Mouse (Mus musculus): ENCODE measurements around the gene Naa38. TPM values are rescaled to one million over a fixed set of nuclear protein-coding genes. Genes with fewer than 3 reads are reported as not detected.
"Not testable (repeated sequence)": the region's sequence is repeated elsewhere in the genome, so short reads cannot be mapped to it uniquely, and the experiment has no call there.

Gene Naa38
- polyA plus RNA-seq, 1 experiment from 2014 or later = 151 TPM

GRCm38 (mm10) chr11:69377766-69378165, 17.5 kb upstream of the Naa38 start:
- Histone ChIP-seq H3K4me3 (no peak overlapping the region), H3K4me1 (0 out of 2 replicates have a peak, but pooled peaks cover 3% of the 10 kb centered on the region), H3K27me3 (no peaks in the 10 kb centered on the region), H3K36me3 (peaks cover 28% of the 10 kb centered on the region; the same call in 1 of the 2 replicates), H3K9me3 (no peaks in the 10 kb centered on the region), H3K27ac (no peak overlapping the region), H3K9ac (no peak overlapping the region), H3K4me2 (no peak overlapping the region)
- 64% methylated on average over 3 of the region's 3 CpGs for WGBS
- ATAC-seq (ENCODE audit: borderline replicate concordance, extremely low read depth, low FRiP score, low TSS enrichment) = no peak

GRCm38 (mm10) chr11:69379600-69379999, 15.7 kb upstream of the Naa38 start:
- no peaks in the 10 kb centered on the region for H3K27me3 ChIP-seq
- no peak overlapping the region for H3K4me3 ChIP-seq
- H3K4me2 ChIP-seq = no peak overlapping the region
- H3K36me3 ChIP-seq = peaks cover 15% of the 10 kb centered on the region; the same call in 1 of the 2 replicates
- H3K9ac ChIP-seq = no peak overlapping the region
- H3K9me3 ChIP-seq = no peaks in the 10 kb centered on the region
- no peaks in the 10 kb centered on the region for H3K4me1 ChIP-seq
- no peak overlapping the region for H3K27ac ChIP-seq
- 84% methylated on average over 3 of the region's 3 CpGs for WGBS
- no peak for ATAC-seq (ENCODE audit: borderline replicate concordance, extremely low read depth, low FRiP score, low TSS enrichment)

- WGBS = 75% methylated on average over 6 of the region's 6 CpGs
These were observed 13.9 kb upstream of the Naa38 start for GRCm38 (mm10) chr11:69381356-69381755.

DNA sequence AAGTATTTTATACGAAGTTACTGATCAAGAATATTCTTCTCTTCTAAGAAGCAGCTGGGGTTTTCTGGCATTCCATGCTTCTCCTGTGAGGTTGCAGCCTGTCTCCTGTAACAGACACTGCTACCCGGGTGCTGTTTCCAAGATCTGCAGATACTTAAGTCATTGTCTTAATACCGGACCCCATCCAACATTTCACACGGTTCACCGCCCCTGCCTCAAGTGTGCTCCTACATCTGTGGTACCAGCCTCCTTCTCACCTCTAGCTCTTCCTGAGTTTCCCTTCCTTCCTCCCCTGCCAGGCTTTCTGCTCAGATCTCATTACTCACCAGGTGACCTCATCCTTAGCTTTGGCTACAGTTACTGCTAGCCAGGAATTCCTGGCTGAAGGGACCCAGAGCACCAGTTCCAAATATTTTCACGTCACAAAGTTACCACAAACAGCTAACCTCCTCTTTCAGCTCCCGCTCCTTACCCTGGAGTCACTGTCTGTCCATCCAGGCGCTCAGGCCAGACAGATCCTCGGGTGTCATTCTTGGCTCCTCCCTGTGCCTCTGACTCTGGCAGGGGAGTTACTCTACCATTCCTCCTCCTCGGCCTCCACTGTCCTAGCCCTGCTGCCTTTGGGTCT, 12.7 kb upstream of the Naa38 start:
- Histone ChIP-seq H3K4me3 (no peak overlapping the region), H3K27ac (no peak overlapping the region), H3K4me1 (no peaks in the 10 kb centered on the region), H3K36me3 (0 out of 2 replicates have a peak, but pooled peaks cover 1% of the 10 kb centered on the region), H3K27me3 (no peaks in the 10 kb centered on the region), H3K9me3 (no peaks in the 10 kb centered on the region), H3K9ac (no peak overlapping the region), H3K4me2 (no peak overlapping the region)
- ATAC-seq (ENCODE audit: borderline replicate concordance, extremely low read depth, low FRiP score, low TSS enrichment) = no peak
- 61% methylated on average over 10 of the region's 10 CpGs for WGBS

More at GRCm38 (mm10) chr11:69381356-69381755, 13.9 kb upstream of the Naa38 start:
- Histone ChIP-seq H3K4me2 (no peak overlapping the region), H3K9me3 (no peaks in the 10 kb centered on the region), H3K4me3 (no peak overlapping the region), H3K27me3 (no peaks in the 10 kb centered on the region), H3K4me1 (no peaks in the 10 kb centered on the region), H3K27ac (no peak overlapping the region), H3K9ac (no peak overlapping the region), H3K36me3 (0 out of 2 replicates have a peak, but pooled peaks cover 8% of the 10 kb centered on the region)
- no peak for ATAC-seq (ENCODE audit: borderline replicate concordance, extremely low read depth, low FRiP score, low TSS enrichment)

GRCm38 (mm10) chr11:69384979-69385378, 10.3 kb upstream of the Naa38 start:
- Histone ChIP-seq H3K4me1 (peaks cover 3% of the 10 kb centered on the region; the same call in 1 of the 2 replicates), H3K36me3 (no peaks in the 10 kb centered on the region), H3K9ac (no peak overlapping the region; the same call in 1 of the 2 replicates), H3K4me2 (no peak overlapping the region), H3K27ac (no peak overlapping the region), H3K27me3 (no peaks in the 10 kb centered on the region), H3K4me3 (no peak overlapping the region), H3K9me3 (no peaks in the 10 kb centered on the region)
- ATAC-seq (ENCODE audit: borderline replicate concordance, extremely low read depth, low FRiP score, low TSS enrichment) = no peak
- 79% methylated on average over 6 of the region's 6 CpGs for WGBS

DNA sequence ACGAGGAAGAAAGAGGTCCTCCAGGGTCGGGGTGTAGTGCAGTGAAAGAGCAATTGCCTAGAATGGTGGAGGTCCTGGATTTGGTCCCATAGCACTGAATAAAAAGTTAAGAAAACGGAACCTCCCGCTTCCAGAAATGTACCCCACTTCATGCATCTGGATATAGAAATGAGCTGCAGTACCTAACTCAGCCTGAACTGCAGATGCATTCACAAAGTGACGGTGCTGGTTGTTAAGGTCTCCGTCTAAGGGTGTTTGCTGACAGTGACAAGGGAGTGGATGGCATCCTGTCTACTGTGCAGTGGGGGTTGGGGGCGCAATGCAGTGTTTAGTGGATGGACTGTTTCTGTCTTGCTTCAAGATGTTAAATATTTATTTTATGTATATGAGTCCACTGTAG, 8.5 kb upstream of the Naa38 start:
- Histone ChIP-seq H3K4me2 (no peak overlapping the region), H3K36me3 (no peaks in the 10 kb centered on the region), H3K4me1 (peaks cover 7% of the 10 kb centered on the region; the same call in 1 of the 2 replicates), H3K4me3 (no peak overlapping the region), H3K9me3 (no peaks in the 10 kb centered on the region), H3K27me3 (no peaks in the 10 kb centered on the region), H3K9ac (no peak overlapping the region), H3K27ac (no peak overlapping the region)
- ATAC-seq (ENCODE audit: borderline replicate concordance, extremely low read depth, low FRiP score, low TSS enrichment) = no peak
- WGBS = 66% methylated on average over 7 of the region's 7 CpGs

DNA sequence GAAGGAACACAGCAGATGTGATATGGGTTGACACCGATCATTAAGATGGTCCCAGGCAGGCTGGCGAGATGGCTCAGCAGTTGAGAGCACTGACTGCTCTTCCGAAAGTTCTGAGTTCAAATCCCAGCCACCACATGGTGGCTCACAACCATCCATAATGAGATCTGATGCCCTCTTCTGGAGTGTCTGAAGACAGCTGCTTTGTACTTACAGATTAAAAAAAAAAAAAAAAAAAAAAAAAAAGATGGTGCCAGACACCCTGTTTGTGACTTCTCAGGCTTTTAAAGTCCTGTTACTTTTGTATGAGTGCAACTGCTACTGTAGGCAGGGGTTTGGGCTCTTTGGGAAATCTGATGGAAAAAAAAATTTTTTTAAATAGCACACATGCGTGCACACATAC, 6.6 kb upstream of the Naa38 start:
- 95% methylated on average over 4 of the region's 4 CpGs for WGBS
- H3K27ac ChIP-seq = no peak overlapping the region
- H3K9me3 ChIP-seq = no peaks in the 10 kb centered on the region
- H3K4me3 ChIP-seq = no peak overlapping the region
- no peak overlapping the region for H3K4me2 ChIP-seq
- ATAC-seq (ENCODE audit: borderline replicate concordance, extremely low read depth, low FRiP score, low TSS enrichment) = no peak
- no peaks in the 10 kb centered on the region for H3K36me3 ChIP-seq
- H3K4me1 ChIP-seq = peaks cover 7% of the 10 kb centered on the region; the same call in 1 of the 2 replicates
- no peaks in the 10 kb centered on the region for H3K27me3 ChIP-seq
- no peak overlapping the region for H3K9ac ChIP-seq

DNA sequence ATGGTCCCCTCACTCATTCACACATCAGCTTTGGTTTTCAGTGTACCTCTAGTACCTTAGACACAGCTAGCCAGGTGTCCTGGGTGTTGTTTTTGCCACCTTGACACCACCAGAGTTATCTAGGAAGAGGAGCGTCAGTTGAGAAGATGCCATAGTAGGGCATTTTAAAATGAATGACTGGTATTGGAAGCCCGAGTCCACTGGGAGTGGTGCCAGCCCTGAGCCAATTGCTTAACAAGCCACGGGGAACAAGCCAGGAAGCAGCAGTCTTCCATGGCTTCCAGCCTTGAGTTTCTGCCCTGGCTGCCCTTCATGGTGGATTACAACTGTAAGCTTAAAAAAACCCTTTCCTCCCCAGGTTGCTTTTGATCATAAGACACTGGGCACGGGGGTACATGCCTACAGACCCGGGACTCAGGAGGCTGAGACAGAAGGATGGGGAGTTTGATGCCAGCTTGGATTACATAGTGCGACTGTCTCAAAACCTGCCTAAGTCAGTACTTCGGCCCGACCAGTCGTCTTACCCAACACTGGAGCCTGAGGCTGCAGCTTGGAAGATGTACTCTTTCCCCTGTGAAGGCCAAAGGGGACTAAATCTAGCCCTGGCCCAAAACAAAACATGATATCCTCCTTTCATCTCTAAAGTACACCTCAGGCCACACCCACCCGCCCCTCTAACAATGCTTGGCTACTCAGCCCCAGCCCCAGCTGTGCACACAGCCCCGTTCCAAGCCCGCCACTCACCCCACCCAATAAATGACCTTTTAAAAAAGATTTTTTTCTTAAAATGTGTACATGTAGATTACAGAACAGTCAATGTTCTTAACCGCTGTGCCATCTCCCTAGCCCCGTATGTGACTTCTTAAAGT, 5.5 kb upstream of the Naa38 start:
- Histone ChIP-seq H3K4me3 (no peak overlapping the region), H3K27ac (0 out of 2 replicates have a peak overlapping the region, but pooled peaks have one; percentile 13), H3K4me1 (peaks cover 13% of the 10 kb centered on the region), H3K9ac (no peak overlapping the region), H3K9me3 (no peaks in the 10 kb centered on the region), H3K4me2 (no peak overlapping the region), H3K27me3 (no peaks in the 10 kb centered on the region), H3K36me3 (no peaks in the 10 kb centered on the region)
- WGBS = 58% methylated on average over 14 of the region's 14 CpGs
- ATAC-seq (ENCODE audit: borderline replicate concordance, extremely low read depth, low FRiP score, low TSS enrichment) = no peak; the same call in 1 of the 2 replicates

- H3K4me2 ChIP-seq = no peak overlapping the region
These were observed 4.8 kb upstream of the Naa38 start for GRCm38 (mm10) chr11:69390400-69391034.

GRCm38 (mm10) chr11:69394591-69395167, 608 bp upstream of the Naa38 start:
- H3K36me3 ChIP-seq; ATAC-seq (ENCODE audit: borderline replicate concordance, extremely low read depth, low FRiP score, low TSS enrichment); H3K27me3 ChIP-seq; H3K9me3 ChIP-seq: not testable (repeated sequence)
- whole genome bisulfite sequencing = under 1% methylated on average over 31 of the region's 31 CpGs
- Histone ChIP-seq H3K27ac (peak overlapping the region; percentile 97), H3K4me2 (peak overlapping the region; percentile 68), H3K4me1 (peaks cover 43% of the 10 kb centered on the region), H3K4me3 (peak overlapping the region; percentile 69), H3K9ac (peak overlapping the region; percentile 93)

More at GRCm38 (mm10) chr11:69390400-69391034, 4.8 kb upstream of the Naa38 start:
- no peaks in the 10 kb centered on the region for H3K36me3 ChIP-seq
- H3K27ac ChIP-seq = no peak overlapping the region
- H3K27me3 ChIP-seq = no peaks in the 10 kb centered on the region
- no peaks in the 10 kb centered on the region for H3K9me3 ChIP-seq
- H3K9ac ChIP-seq = no peak overlapping the region
- ATAC-seq (ENCODE audit: borderline replicate concordance, extremely low read depth, low FRiP score, low TSS enrichment) = no peak
- peaks cover 13% of the 10 kb centered on the region for H3K4me1 ChIP-seq
- H3K4me3 ChIP-seq = no peak overlapping the region
- WGBS = 51% methylated on average over 10 of the region's 10 CpGs

DNA sequence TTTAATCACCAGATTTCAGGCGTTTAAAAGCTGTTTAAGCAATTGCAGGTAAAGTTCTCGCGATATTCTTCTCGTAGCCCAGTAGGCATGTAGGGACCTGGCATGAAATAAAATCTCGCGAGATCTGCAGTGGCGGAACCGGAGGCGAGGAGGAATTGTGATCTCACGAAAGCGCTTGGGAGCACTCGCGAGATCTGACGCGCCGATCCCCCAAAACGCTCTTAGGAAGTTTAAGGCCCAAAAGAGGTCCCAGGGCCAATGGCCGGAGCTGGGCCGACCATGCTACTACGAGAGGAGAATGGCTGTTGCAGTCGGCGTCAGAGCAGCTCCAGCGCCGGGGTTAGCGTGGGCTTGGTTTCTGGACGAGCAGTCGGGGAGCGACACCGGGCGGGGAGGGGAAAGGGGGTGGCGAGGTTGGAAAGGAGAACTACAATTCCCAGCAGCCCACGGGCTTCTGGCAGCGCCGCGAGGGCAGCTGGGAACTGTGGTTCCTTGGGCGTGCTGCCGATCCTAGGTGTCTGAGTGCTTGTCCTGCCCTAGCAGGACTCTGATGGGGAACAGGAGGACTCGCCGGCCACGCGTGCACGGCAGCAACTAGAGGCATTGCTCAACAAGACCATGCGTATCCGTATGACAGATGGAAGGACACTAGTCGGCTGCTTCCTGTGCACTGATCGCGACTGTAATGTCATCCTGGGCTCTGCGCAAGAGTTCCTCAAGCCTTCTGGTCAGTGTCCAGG, 517 bp downstream of the Naa38 start:
- peak overlapping the region; percentile 68 for H3K4me2 ChIP-seq
- H3K36me3 ChIP-seq = peaks cover 10% of the 10 kb centered on the region
- H3K4me1 ChIP-seq = peaks cover 42% of the 10 kb centered on the region
- ATAC-seq (ENCODE audit: borderline replicate concordance, extremely low read depth, low FRiP score, low TSS enrichment) = peak; percentile 86
- H3K4me3 ChIP-seq = peak overlapping the region; percentile 69
- H3K27me3 ChIP-seq = no peaks in the 10 kb centered on the region
- under 1% methylated on average over 48 of the region's 48 CpGs for WGBS
- no peaks in the 10 kb centered on the region for H3K9me3 ChIP-seq
- peak overlapping the region; percentile 93 for H3K9ac ChIP-seq
- peak overlapping the region; percentile 97 for H3K27ac ChIP-seq

All from lung, embryonic 15.5 days (tissue).